Mouse (Mus musculus) testis, adult 2 months (tissue): ENCODE data around the gene Plekha3.

ENCODE experiments used
- CTCF ChIP-seq: fragments of 200-500 bp; IDR thresholded peaks from 2 replicates; pipeline ENCODE4 v1.5.1; 2012; ENCODE audit warnings: low read depth, mild to moderate bottlenecking, inconsistent platforms, low read length, moderate library complexity; ENCODE audit not compliant: control insufficient read depth, insufficient read depth, insufficient replicate concordance
- POLR2A ChIP-seq: fragments of 200-500 bp; IDR thresholded peaks from 2 replicates; pipeline ENCODE4 v1.6.1; 2012; ENCODE audit warnings: low read depth, mild to moderate bottlenecking, inconsistent platforms, low read length, moderate library complexity; ENCODE audit not compliant: control insufficient read depth

DNA sequence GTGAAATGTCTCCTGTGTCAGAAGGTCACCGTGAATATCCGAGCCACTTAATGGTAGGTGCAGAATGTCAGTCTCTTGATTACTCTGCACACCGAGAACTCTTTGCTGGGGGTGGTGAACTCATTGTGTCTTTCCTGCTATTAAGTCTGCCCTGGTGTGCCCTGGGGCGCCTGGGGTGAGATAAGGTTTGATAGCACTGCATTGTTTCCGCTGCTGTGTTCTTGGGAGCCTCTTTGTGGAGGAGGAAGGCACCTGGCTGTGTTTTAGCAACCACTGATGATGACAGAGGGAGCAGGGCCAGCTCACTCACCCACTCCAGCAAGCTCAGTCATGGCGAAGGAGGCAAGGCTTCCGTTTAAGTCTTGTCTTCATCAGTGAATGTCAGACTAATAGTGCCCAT, 13.1 kb downstream of the Plekha3 start:
- no peak for TF ChIP-seq CTCF
- TF ChIP-seq POLR2A: no peak
